Mouse (Mus musculus) midbrain, embryonic 10.5 days (tissue): ENCODE data around the gene Mrpl49. TPM values are rescaled to one million over a fixed set of nuclear protein-coding genes. Genes with fewer than 3 reads are reported as not detected.

ENCODE experiments used
- DNase-seq: peaks from one replicate; pipeline ENCODE4 v3.0.0-alpha.2; 2017; ENCODE audit warnings: low spot score
- H3K27ac ChIP-seq: fragments of 300-500 bp; sonication (generic); replicated peaks from 2 replicates; pipeline ENCODE4 v1.5.1; 2016; ENCODE audit warnings: mild to moderate bottlenecking
- H3K27me3 ChIP-seq: fragments of 300-500 bp; sonication (generic); 2 replicates; pipeline ENCODE4 v1.6.1; 2016; ENCODE audit warnings: low read depth, mild to moderate bottlenecking; ENCODE audit not compliant: poor library complexity, severe bottlenecking
- H3K36me3 ChIP-seq: fragments of 300-500 bp; sonication (generic); 2 replicates; pipeline ENCODE4 v1.6.1; 2016; ENCODE audit warnings: mild to moderate bottlenecking, moderate library complexity
- H3K4me1 ChIP-seq: fragments of 300-500 bp; sonication (generic); 2 replicates; pipeline ENCODE4 v1.6.1; 2016
- H3K4me3 ChIP-seq: fragments of 300-500 bp; sonication (generic); 2 replicates; pipeline ENCODE4 v1.5.1; 2016; ENCODE audit warnings: mild to moderate bottlenecking, moderate library complexity
- H3K9me3 ChIP-seq: fragments of 300-500 bp; sonication (generic); replicated peaks from 2 replicates; pipeline ENCODE4 v1.6.1; 2016; ENCODE audit warnings: mild to moderate bottlenecking
- WGBS: fragments of 180-500 bp; shearing (Covaris S2); methylation state at CpG from one replicate; pipeline ENCODE4 v1.1.7; 2016; 5-methylcytosine and 5-hydroxymethylcytosine counted together
- polyA plus RNA-seq: library from polyadenylated mRNA; unstranded; fragments of >200 nt; fragmentation: Nextera tagmentation; extraction: Ambion mirVana; gene quantifications from 2 replicates; pipeline ENCODE4 v1.2.1, GENCODE M21; 2016

Mrpl49 gene
- polyA plus RNA-seq, 1 experiment from 2014 or later = 88.4 TPM

GRCm38 (mm10) chr19:6061641-6062302 lies 4.2 kb upstream of the Mrpl49 start:
- Histone ChIP-seq H3K4me3 (peak overlapping the region; percentile 83), H3K27ac (peak overlapping the region; percentile 92), H3K27me3 (no peaks in the 10 kb centered on the region), H3K9me3 (no peaks in the 10 kb centered on the region), H3K36me3 (peaks cover 33% of the 10 kb centered on the region), H3K4me1 (peaks cover 49% of the 10 kb centered on the region)
- WGBS = 3% methylated on average over 44 of the region's 44 CpGs
- DNase-seq = peak; percentile 47

GRCm38 (mm10) chr19:6061021-6061533 lies 3.5 kb upstream of the Mrpl49 start, which contains the start of gene Znhit2:
TSS of gene Znhit2 (plus strand) at chr19:6061192.
- Histone ChIP-seq H3K36me3 (peaks cover 35% of the 10 kb centered on the region), H3K27me3 (no peaks in the 10 kb centered on the region), H3K4me3 (peak within 1 kb of the TSS; percentile 83), H3K27ac (peak within 1 kb of the TSS; percentile 92), H3K4me1 (peaks cover 49% of the 10 kb centered on the region), H3K9me3 (no peaks in the 10 kb centered on the region)
- WGBS = under 1% methylated on average over 58 of the region's 58 CpGs
- peak; percentile 91 for DNase-seq

GRCm38 (mm10) chr19:6058966-6059365 lies 1.4 kb upstream of the Mrpl49 start:
- Histone ChIP-seq H3K36me3 (peaks cover 54% of the 10 kb centered on the region), H3K27me3 (no peaks in the 10 kb centered on the region), H3K4me3 (peak overlapping the region; percentile 92), H3K4me1 (peaks cover 49% of the 10 kb centered on the region), H3K27ac (no peak overlapping the region), H3K9me3 (no peaks in the 10 kb centered on the region)
- 88% methylated on average over 5 of the region's 5 CpGs for WGBS
- no peak for DNase-seq

GRCm38 (mm10) chr19:6058513-6058912 lies 928 bp upstream of the Mrpl49 start:
- DNase-seq = no peak
- Histone ChIP-seq H3K36me3 (peaks cover 58% of the 10 kb centered on the region), H3K4me1 (peaks cover 49% of the 10 kb centered on the region), H3K27ac (peak overlapping the region; percentile 96), H3K9me3 (no peaks in the 10 kb centered on the region), H3K4me3 (peak overlapping the region; percentile 92), H3K27me3 (no peaks in the 10 kb centered on the region)
- WGBS = 40% methylated on average over 5 of the region's 5 CpGs

GRCm38 (mm10) chr19:6056696-6057095 lies 889 bp downstream of the Mrpl49 start:
- 65% methylated on average over 4 of the region's 4 CpGs for WGBS
- Histone ChIP-seq H3K4me1 (peaks cover 30% of the 10 kb centered on the region), H3K9me3 (no peaks in the 10 kb centered on the region), H3K4me3 (peak overlapping the region; percentile 92), H3K27me3 (no peaks in the 10 kb centered on the region), H3K36me3 (peaks cover 64% of the 10 kb centered on the region), H3K27ac (peak overlapping the region; percentile 96; the same call in 1 of the 2 replicates)
- DNase-seq = no peak

GRCm38 (mm10) chr19:6054296-6054695 lies 3.3 kb downstream of the Mrpl49 start:
- Histone ChIP-seq H3K4me1 (peaks cover 20% of the 10 kb centered on the region), H3K27ac (no peak overlapping the region), H3K4me3 (no peak overlapping the region), H3K9me3 (no peaks in the 10 kb centered on the region), H3K36me3 (peaks cover 77% of the 10 kb centered on the region), H3K27me3 (no peaks in the 10 kb centered on the region)
- 91% methylated on average over 5 of the region's 5 CpGs for WGBS
- no peak for DNase-seq

- H3K27ac ChIP-seq = no peak overlapping the region
- peaks cover 83% of the 10 kb centered on the region for H3K36me3 ChIP-seq
- no peaks in the 10 kb centered on the region for H3K9me3 ChIP-seq
- H3K4me1 ChIP-seq = peaks cover 20% of the 10 kb centered on the region
- peak overlapping the region; percentile 8; the same call in 1 of the 2 replicates for H3K4me3 ChIP-seq
- no peak for DNase-seq
- no peaks in the 10 kb centered on the region for H3K27me3 ChIP-seq
- WGBS = 88% methylated on average over 7 of the region's 7 CpGs
Observed at GRCm38 (mm10) chr19:6052516-6052915, 5.1 kb downstream of the Mrpl49 start.

GRCm38 (mm10) chr19:6048681-6049410 lies 8.7 kb downstream of the Mrpl49 start:
- no peaks in the 10 kb centered on the region for H3K9me3 ChIP-seq
- H3K4me1 ChIP-seq = peaks cover 23% of the 10 kb centered on the region
- peaks cover 66% of the 10 kb centered on the region for H3K36me3 ChIP-seq
- H3K27ac ChIP-seq = no peak overlapping the region
- no peaks in the 10 kb centered on the region for H3K27me3 ChIP-seq
- DNase-seq = no peak
- peak overlapping the region; percentile 97 for H3K4me3 ChIP-seq
- 91% methylated on average over 11 of the region's 11 CpGs for WGBS

GRCm38 (mm10) chr19:6047899-6048166 lies 9.8 kb downstream of the Mrpl49 start:
- H3K4me1 ChIP-seq = peaks cover 23% of the 10 kb centered on the region
- H3K4me3 ChIP-seq = peak overlapping the region; percentile 97
- DNase-seq = no peak
- no peaks in the 10 kb centered on the region for H3K9me3 ChIP-seq
- no peak overlapping the region for H3K27ac ChIP-seq
- WGBS = 89% methylated on average over 8 of the region's 8 CpGs
- H3K36me3 ChIP-seq = peaks cover 56% of the 10 kb centered on the region
- no peaks in the 10 kb centered on the region for H3K27me3 ChIP-seq

- no peaks in the 10 kb centered on the region for H3K9me3 ChIP-seq
Observed at GRCm38 (mm10) chr19:6047154-6047898, 10.3 kb downstream of the Mrpl49 start.

GRCm38 (mm10) chr19:6046294-6047153 lies 11.1 kb downstream of the Mrpl49 start, which contains the start of gene Syvn1:
TSS of gene Syvn1 (plus strand) at chr19:6046576.
- peak within 1 kb of the TSS; percentile 97 for H3K4me3 ChIP-seq
- peak within 1 kb of the TSS; percentile 99 for H3K27ac ChIP-seq
- no peaks in the 10 kb centered on the region for H3K9me3 ChIP-seq
- H3K36me3 ChIP-seq = peaks cover 43% of the 10 kb centered on the region
- peaks cover 31% of the 10 kb centered on the region for H3K4me1 ChIP-seq
- under 1% methylated on average over 65 of the region's 65 CpGs for WGBS
- H3K27me3 ChIP-seq = no peaks in the 10 kb centered on the region
- DNase-seq = peak; percentile 92

More at GRCm38 (mm10) chr19:6047154-6047898, 10.3 kb downstream of the Mrpl49 start:
- WGBS = 3% methylated on average over 44 of the region's 44 CpGs
- Histone ChIP-seq H3K4me1 (peaks cover 24% of the 10 kb centered on the region), H3K27ac (peak overlapping the region; percentile 99), H3K4me3 (peak overlapping the region; percentile 97), H3K36me3 (peaks cover 51% of the 10 kb centered on the region), H3K27me3 (no peaks in the 10 kb centered on the region)
- DNase-seq = no peak
